Mouse (Mus musculus): Measurements from ENCODE around the gene Cox4i1.

- TF ChIP-seq CTCF (IDR thresholded peaks at IDR 0.05; ENCODE audit: borderline replicate concordance, insufficient read depth, low read depth, low read length) (no peak), POLR2A (IDR thresholded peaks at IDR 0.05; ENCODE audit: borderline replicate concordance, insufficient read depth, low read length) (no peak)
Observed at GRCm38 (mm10) chr8:120701758-120702465, 33.9 kb downstream of the Cox4i1 start.
